Mouse (Mus musculus) heart, embryonic 12.5 days (tissue): Measurements from ENCODE around the gene Tubb2b. TPM values are rescaled to one million over a fixed set of nuclear protein-coding genes. Genes with fewer than 3 reads are reported as not detected.

Experiments used
- ATAC-seq: fragments of 200-750 bp; cut with Nextera tagmentation; 2 replicates; pipeline ENCODE4 v1.8.0; 2017; ENCODE audit warnings: moderate TSS enrichment, moderate library complexity; ENCODE audit not compliant: insufficient number of reproducible peaks, low FRiP score
- H3K27ac ChIP-seq: fragments of 300-500 bp; sonication (generic); 2 replicates; pipeline ENCODE4 v1.5.1; 2016; ENCODE audit warnings: mild to moderate bottlenecking, moderate library complexity; ENCODE audit not compliant: poor library complexity, severe bottlenecking
- H3K27me3 ChIP-seq: fragments of 300-500 bp; sonication (generic); replicated peaks from 2 replicates; pipeline ENCODE4 v1.6.1; 2016; ENCODE audit warnings: mild to moderate bottlenecking, moderate library complexity
- H3K36me3 ChIP-seq: fragments of 300-500 bp; sonication (generic); 2 replicates; pipeline ENCODE4 v1.6.1; 2016; ENCODE audit warnings: mild to moderate bottlenecking, moderate library complexity
- H3K4me1 ChIP-seq: fragments of 300-500 bp; sonication (generic); replicated peaks from 2 replicates; pipeline ENCODE4 v1.6.1; 2016; ENCODE audit warnings: mild to moderate bottlenecking
- H3K4me2 ChIP-seq: fragments of 300-500 bp; sonication (generic); 2 replicates; pipeline ENCODE4 v1.6.1; 2016; ENCODE audit warnings: mild to moderate bottlenecking, moderate library complexity
- H3K4me3 ChIP-seq: fragments of 300-500 bp; sonication (generic); 2 replicates; pipeline ENCODE4 v1.5.1; 2016; ENCODE audit warnings: mild to moderate bottlenecking
- H3K9ac ChIP-seq: fragments of 300-500 bp; sonication (generic); 2 replicates; pipeline ENCODE4 v1.6.1; 2016; ENCODE audit warnings: mild to moderate bottlenecking, moderate library complexity
- H3K9me3 ChIP-seq: fragments of 300-500 bp; sonication (generic); replicated peaks from 2 replicates; pipeline ENCODE4 v1.6.1; 2016; ENCODE audit warnings: mild to moderate bottlenecking, moderate library complexity
- WGBS: fragments of 180-500 bp; shearing (Covaris S2); methylation state at CpG from one replicate; pipeline ENCODE4 v1.1.7; 2016; 5-methylcytosine and 5-hydroxymethylcytosine counted together
- polyA plus RNA-seq: library from polyadenylated mRNA; unstranded; fragments of >200 nt; fragmentation: Nextera tagmentation; extraction: Ambion mirVana; gene quantifications from 2 replicates; pipeline ENCODE4 v1.2.1, GENCODE M21; 2016

The Tubb2b gene
- polyA plus RNA-seq, 1 experiment from 2014 or later = 28.8 TPM

DNA sequence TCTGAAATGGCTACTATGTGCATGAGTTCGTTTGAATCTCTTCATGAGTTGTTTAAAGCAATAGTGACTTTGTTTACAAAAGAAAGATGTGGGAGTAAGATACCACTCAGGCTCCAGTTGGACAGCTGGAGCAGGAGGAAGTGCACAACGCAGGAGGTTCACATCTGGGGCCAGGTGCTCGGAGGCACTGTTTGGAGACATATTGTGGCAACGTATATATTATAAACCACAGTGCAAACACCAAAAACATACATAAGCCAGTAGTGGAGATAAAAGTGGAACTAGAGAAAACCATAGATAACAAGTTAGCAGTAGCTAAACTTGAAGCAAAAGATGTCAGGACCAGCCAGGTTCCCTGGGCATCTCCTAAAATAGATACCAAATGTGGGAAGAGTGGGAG is 10.9 kb downstream of the Tubb2b start:
- ATAC-seq = no peak
- Histone ChIP-seq H3K4me3 (no peak overlapping the region), H3K9ac (no peak overlapping the region), H3K36me3 (no peaks in the 10 kb centered on the region), H3K4me2 (no peak overlapping the region), H3K9me3 (no peaks in the 10 kb centered on the region), H3K27ac (no peak overlapping the region), H3K27me3 (no peaks in the 10 kb centered on the region), H3K4me1 (peaks cover 6% of the 10 kb centered on the region; the same call in 1 of the 2 replicates)
- WGBS = 64% methylated on average over 4 of the region's 4 CpGs

DNA sequence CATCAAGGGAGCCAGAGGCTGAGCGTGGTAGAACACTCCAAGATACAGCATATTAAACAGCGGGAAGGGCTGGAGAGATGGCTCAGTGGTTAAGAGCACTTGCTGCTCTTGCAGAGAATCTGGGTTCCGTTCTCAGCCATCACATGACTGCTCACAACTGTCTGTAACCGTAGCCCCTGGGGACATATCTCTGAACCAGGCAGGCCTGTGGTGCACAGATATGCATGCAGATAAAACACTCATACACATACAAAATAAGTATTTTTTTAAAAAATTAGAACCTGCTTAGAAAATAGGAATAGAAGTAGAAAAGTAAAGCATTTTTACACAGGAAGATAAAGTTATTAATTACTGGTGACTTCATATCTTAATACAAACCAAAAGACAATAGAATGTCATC is 11.4 kb downstream of the Tubb2b start:
- Histone ChIP-seq H3K4me1 (peaks cover 6% of the 10 kb centered on the region; the same call in 1 of the 2 replicates), H3K4me2 (no peak overlapping the region), H3K9ac (no peak overlapping the region), H3K9me3 (no peaks in the 10 kb centered on the region), H3K27ac (no peak overlapping the region), H3K27me3 (no peaks in the 10 kb centered on the region), H3K4me3 (no peak overlapping the region), H3K36me3 (no peaks in the 10 kb centered on the region)
- WGBS = 38% methylated on average over 4 of the region's 4 CpGs
- ATAC-seq = no peak

DNA sequence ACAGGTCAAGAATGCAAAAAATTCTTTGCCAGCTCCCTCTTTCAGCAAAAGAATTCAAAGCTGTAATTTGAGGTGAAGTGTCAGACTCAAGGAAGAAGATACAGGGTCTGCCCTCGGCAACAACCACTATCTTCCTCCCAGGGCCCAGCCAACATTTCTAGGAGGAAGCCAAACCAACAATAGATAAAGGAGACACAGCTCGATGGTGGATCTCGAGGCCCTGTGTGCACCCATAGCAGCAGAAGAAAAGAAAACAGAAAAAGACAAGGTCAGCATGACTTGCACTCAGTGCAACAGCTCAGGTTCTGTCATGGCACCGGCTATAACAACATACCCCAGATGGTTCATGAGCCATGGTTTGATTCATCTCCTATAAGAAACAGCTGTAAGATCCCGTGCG is 13.8 kb downstream of the Tubb2b start:
- no peaks in the 10 kb centered on the region for H3K9me3 ChIP-seq
- H3K4me1 ChIP-seq = peaks cover 6% of the 10 kb centered on the region; the same call in 1 of the 2 replicates
- H3K9ac ChIP-seq = no peak overlapping the region
- no peaks in the 10 kb centered on the region for H3K27me3 ChIP-seq
- WGBS = 64% methylated on average over 6 of the region's 6 CpGs
- H3K27ac ChIP-seq = no peak overlapping the region
- no peak overlapping the region for H3K4me3 ChIP-seq
- no peak overlapping the region for H3K4me2 ChIP-seq
- ATAC-seq = no peak
- no peaks in the 10 kb centered on the region for H3K36me3 ChIP-seq

DNA sequence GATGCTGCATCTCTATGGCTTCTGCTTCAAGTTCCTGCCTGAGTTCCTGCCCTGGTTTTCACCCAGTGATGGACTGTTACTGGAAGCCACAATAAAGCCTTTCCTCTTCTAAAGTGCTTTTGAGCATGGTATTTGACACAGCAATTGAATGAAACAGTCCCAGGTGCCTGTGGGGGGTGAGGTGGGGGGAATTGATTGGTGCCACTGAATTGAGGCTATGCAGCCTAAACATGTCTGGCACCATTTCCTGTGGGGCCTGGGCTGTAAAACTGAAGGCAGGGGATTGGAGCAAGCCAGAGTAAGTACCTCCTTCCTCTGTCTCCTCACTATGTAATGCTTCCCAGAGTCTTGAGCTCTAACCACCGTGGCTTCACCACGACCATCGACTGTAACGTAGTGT is 15.6 kb downstream of the Tubb2b start:
- no peaks in the 10 kb centered on the region for H3K27me3 ChIP-seq
- H3K4me3 ChIP-seq = no peak overlapping the region
- H3K4me2 ChIP-seq = no peak overlapping the region
- no peak overlapping the region for H3K27ac ChIP-seq
- H3K9ac ChIP-seq = no peak overlapping the region
- H3K36me3 ChIP-seq = no peaks in the 10 kb centered on the region
- no peaks in the 10 kb centered on the region for H3K9me3 ChIP-seq
- WGBS = 75% methylated on average over 4 of the region's 4 CpGs
- peaks cover 6% of the 10 kb centered on the region; the same call in 1 of the 2 replicates for H3K4me1 ChIP-seq
- ATAC-seq = no peak

DNA sequence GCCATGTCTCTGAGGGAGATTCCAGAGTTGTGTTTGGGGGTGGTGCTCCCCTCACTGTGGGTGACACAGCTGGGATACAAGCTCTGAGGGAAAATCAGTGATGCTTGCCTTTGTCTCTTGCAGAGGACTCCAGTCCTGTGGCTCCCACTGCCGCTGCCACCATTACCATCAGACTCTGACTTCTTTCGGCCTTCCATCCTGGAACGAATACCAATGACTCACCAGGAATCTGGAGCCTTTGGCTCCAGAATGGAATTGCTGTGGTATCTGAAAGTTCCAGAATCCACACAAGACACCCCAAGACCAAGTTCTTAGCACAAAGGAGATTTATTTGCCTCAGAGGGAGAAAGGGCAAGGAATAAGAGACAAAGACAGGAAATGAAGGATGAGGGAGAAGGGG is 17.2 kb downstream of the Tubb2b start:
- Histone ChIP-seq H3K4me3 (no peak overlapping the region), H3K9ac (no peak overlapping the region), H3K36me3 (no peaks in the 10 kb centered on the region), H3K27ac (no peak overlapping the region), H3K4me1 (no peaks in the 10 kb centered on the region), H3K9me3 (no peaks in the 10 kb centered on the region), H3K4me2 (no peak overlapping the region), H3K27me3 (no peaks in the 10 kb centered on the region)
- 71% methylated on average over 3 of the region's 3 CpGs for WGBS
- no peak for ATAC-seq

DNA sequence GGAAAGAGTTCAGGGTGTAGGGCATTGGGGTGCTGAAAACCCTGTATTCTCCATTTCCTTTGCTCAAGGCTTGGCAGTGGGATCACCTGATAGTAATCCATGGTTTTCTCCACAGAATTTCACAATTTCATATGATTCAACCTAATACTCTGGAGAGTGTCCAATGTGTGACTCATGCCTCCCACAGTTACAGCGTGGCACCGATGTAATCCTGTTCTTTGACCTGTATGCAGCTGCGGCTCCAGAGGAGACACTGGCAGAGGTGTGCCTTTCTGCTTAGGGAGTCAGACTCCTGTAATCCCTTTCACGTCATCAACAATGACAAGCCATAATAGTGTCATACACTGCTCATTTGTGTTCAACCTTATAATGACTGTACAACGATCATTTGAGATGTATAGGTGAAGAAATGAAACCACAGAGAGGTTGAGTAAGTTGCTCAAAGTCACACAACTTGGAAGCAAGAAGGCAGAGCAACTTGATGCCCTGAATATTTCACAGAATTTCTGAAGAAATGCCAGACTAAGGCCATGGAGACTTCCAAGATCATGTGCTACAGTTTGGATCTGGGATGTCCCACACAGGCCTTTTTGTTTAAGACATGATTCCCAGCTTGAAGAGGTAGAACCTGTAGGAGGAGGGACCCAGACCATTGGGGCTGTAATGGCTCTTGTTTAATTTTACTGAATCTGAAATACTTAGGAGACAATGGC is 17.7 kb downstream of the Tubb2b start:
- 76% methylated on average over 5 of the region's 5 CpGs for WGBS
- Histone ChIP-seq H3K9me3 (no peaks in the 10 kb centered on the region), H3K27ac (no peak overlapping the region), H3K4me1 (no peaks in the 10 kb centered on the region), H3K36me3 (no peaks in the 10 kb centered on the region), H3K4me3 (no peak overlapping the region), H3K9ac (no peak overlapping the region), H3K4me2 (no peak overlapping the region), H3K27me3 (no peaks in the 10 kb centered on the region)
- no peak for ATAC-seq

DNA sequence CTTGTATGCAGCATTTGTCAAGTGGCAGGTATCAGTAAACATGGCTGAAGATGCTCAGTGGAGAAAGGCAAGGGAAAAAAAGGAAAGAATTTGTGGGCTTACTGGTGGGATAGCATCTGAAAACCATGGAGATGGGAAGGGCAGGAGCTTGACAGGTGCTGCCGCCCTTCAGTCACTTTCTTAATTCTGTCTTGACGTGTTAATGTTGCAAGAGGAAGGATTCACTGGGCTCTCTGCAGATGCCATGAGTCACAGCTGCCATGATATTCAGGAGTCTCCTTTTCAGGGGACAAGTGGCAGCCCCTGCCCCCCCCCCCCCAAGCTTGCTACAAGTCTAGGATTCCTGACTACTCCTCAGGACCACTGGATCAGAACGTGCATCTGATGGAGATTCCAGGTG is 18.4 kb downstream of the Tubb2b start:
- Histone ChIP-seq H3K4me1 (no peaks in the 10 kb centered on the region), H3K27ac (no peak overlapping the region), H3K4me2 (no peak overlapping the region), H3K4me3 (no peak overlapping the region), H3K9me3 (no peaks in the 10 kb centered on the region), H3K27me3 (no peaks in the 10 kb centered on the region), H3K9ac (no peak overlapping the region), H3K36me3 (no peaks in the 10 kb centered on the region)
- ATAC-seq = no peak
- 75% methylated on average over 3 of the region's 3 CpGs for WGBS

DNA sequence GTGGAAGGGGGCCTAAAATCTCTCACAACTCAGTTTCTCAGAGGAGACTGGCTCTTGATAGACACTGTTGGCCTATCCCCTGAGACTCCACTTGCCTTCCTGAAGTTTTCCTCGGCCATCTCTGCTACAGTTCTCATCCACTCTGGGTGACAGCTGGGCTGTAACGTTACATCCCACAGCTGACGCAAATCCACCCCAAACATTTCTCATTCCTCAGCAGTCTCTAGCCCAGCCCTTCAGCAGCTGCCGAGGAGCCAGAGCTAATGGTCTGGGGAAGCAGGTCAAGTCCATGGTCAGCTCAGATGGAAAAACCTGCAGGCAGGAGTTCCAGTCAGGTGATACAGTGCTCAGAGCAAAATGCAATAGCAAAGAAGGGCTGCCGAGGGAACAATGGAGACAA is 19.2 kb downstream of the Tubb2b start:
- 66% methylated on average over 5 of the region's 5 CpGs for WGBS
- H3K36me3 ChIP-seq = no peaks in the 10 kb centered on the region

DNA sequence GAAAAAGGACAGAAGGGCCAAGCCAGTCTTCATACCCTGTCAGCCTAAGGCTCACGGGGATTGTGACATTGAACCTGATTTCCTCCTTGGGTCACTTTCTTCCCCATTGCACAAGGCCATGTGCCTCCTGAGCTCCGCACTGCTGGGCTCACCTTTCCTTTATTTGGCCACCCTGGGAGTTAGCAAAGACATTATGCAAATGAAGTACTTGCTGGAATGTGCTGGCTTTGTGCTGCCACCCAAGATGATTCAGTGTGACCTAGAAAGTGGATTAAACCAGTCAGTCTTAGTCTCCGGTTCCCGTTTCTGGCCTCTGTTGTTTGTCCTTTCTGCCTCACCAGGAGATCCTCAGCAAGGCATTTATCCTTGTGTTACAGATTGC is 20.6 kb downstream of the Tubb2b start:
- no peak overlapping the region for H3K4me2 ChIP-seq
- WGBS = 57% methylated on average over 4 of the region's 4 CpGs
- H3K9ac ChIP-seq = no peak overlapping the region
- no peak overlapping the region for H3K4me3 ChIP-seq
- ATAC-seq = no peak
- no peaks in the 10 kb centered on the region for H3K27me3 ChIP-seq
- no peaks in the 10 kb centered on the region for H3K36me3 ChIP-seq
- no peaks in the 10 kb centered on the region for H3K9me3 ChIP-seq
- 0 out of 2 replicates have a peak, but pooled peaks cover 4% of the 10 kb centered on the region for H3K4me1 ChIP-seq
- H3K27ac ChIP-seq = no peak overlapping the region

More for the DNA sequence above, 19.2 kb downstream of the Tubb2b start:
- no peak overlapping the region for H3K4me3 ChIP-seq
- no peaks in the 10 kb centered on the region for H3K9me3 ChIP-seq
- no peak overlapping the region; the same call in 1 of the 2 replicates for H3K9ac ChIP-seq
- H3K27ac ChIP-seq = no peak overlapping the region
- no peaks in the 10 kb centered on the region for H3K27me3 ChIP-seq
- H3K4me1 ChIP-seq = no peaks in the 10 kb centered on the region
- no peak overlapping the region for H3K4me2 ChIP-seq
- ATAC-seq = no peak

DNA sequence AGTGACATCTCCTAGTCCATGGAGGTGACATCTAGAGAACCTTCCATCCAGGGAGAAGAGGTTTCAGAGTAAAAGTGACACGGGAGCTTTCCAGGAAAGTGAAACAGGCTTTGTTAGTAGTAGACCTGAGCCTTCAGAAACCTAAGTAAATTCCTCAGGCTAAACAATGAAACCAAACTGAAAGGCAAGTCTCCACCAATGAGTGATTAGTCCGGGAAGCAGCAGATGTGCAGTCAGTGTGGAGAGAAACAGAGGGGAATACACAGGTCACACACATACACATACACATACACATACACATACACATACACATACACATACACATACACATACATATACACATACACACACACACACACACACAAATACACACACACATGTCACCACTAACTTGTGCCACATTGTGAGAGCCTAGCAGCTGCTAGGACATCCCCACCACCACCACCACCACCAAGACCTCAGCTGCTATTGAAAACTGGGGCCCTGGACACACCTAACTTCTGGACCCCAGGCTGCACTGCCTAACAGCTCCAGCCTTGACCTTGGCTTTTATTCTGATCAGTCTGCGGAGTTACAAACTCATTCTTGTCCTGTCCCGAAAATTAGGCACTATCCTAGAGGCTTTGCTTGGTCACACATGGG is 21.1 kb downstream of the Tubb2b start:
- WGBS = 74% methylated on average over 4 of the region's 4 CpGs
- H3K27ac ChIP-seq = no peak overlapping the region
- H3K9me3 ChIP-seq = no peaks in the 10 kb centered on the region
- no peak overlapping the region for H3K9ac ChIP-seq
- H3K36me3 ChIP-seq = no peaks in the 10 kb centered on the region
- 0 out of 2 replicates have a peak, but pooled peaks cover 4% of the 10 kb centered on the region for H3K4me1 ChIP-seq
- no peak for ATAC-seq
- no peak overlapping the region for H3K4me2 ChIP-seq
- no peaks in the 10 kb centered on the region for H3K27me3 ChIP-seq
- no peak overlapping the region for H3K4me3 ChIP-seq

DNA sequence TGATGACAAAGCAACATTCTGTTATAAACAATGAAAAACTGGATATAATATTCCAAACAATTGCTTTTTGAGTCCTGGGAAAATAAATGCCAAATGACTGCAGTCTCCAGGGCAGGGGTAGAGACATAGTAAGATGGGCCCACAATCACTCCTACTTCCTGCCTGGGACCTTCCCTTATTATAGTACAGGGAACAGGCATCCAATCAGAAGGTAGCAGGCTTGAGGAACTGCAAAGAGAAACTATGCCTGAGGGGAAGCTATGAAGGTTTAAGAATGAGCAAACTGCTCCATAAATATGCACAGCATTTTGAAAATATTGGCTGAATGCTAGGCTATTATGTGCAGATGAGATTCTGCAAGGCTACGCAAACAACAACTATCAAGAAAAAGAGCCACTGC is 23.3 kb downstream of the Tubb2b start:
- no peaks in the 10 kb centered on the region for H3K9me3 ChIP-seq
- WGBS = 83% methylated on average over 1 of the region's 1 CpGs
- no peak overlapping the region for H3K4me2 ChIP-seq
- H3K36me3 ChIP-seq = no peaks in the 10 kb centered on the region
- 0 out of 2 replicates have a peak, but pooled peaks cover 4% of the 10 kb centered on the region for H3K4me1 ChIP-seq
- ATAC-seq = no peak
- no peak overlapping the region for H3K4me3 ChIP-seq
- H3K27ac ChIP-seq = no peak overlapping the region
- no peak overlapping the region for H3K9ac ChIP-seq
- no peaks in the 10 kb centered on the region for H3K27me3 ChIP-seq
